ENCODE assay signal across 20 mouse cellular contexts in the genomic region with DNA sequence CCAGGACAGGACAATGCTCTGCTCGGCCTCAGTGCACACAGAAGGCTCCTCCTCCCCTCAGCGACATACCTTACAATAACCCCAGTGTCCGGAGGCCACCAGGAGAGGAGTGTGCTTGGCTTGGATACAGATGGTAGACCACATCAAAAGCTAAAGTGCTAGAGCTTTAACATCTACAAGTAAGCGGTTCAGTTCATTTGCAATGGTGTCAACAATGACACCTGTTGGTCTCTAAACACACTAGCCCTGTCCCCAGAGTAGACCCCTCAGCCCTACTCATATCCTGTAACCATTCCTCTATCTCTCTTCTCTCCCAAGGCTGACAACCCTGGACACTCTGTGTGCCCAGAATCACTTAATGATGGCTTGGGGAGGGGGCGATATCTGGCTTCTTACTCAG.
"Had no signal": no experiment of that assay in that cellular context is flagged by ENCODE, and none has a peak within 500 bp of the region (broad histone marks: within the 10 kb centered on the region; RNA-seq: fewer than 3 reads in every experiment).

No protein-coding gene starts in this region.

- H3K36me3 ChIP-seq: liver, embryonic 12.5 days; liver, embryonic 15.5 days; neural tube, embryonic 12.5 days; neural tube, embryonic 15.5 days had no signal

- H3K27ac ChIP-seq: limb, embryonic 10.5 days; limb, embryonic 13.5 days; liver, embryonic 12.5 days; liver, embryonic 15.5 days; neural tube, embryonic 12.5 days; neural tube, embryonic 15.5 days had no signal

- ATAC-seq: liver, embryonic 12.5 days had no signal

- H3K4me3 ChIP-seq: limb, embryonic 10.5 days; limb, embryonic 13.5 days; liver, embryonic 12.5 days; liver, embryonic 15.5 days; neural tube, embryonic 12.5 days; neural tube, embryonic 15.5 days had no signal

- H3K9ac ChIP-seq: limb, embryonic 13.5 days; liver, embryonic 12.5 days; liver, embryonic 15.5 days; neural tube, embryonic 12.5 days; neural tube, embryonic 15.5 days had no signal

- DNase-seq: kidney, adult 9 months; kidney, postnatal 14 days; kidney, postnatal 4 days; liver; lung, adult 18-20 months; lung, postnatal 14 days; lung, postnatal 4 days; midbrain, embryonic 14.5 days; right cerebral cortex, adult 18-20 months; right cerebral cortex, postnatal 14 days; right cerebral cortex, postnatal 4 days; thymus, postnatal 14 days; thymus, postnatal 4 days had no signal

- H3K4me2 ChIP-seq: limb, embryonic 13.5 days; liver, embryonic 12.5 days; liver, embryonic 15.5 days; midbrain, embryonic 11.5 days; neural tube, embryonic 12.5 days; neural tube, embryonic 15.5 days had no signal

- H3K9me3 ChIP-seq: limb, embryonic 10.5 days; limb, embryonic 13.5 days; liver, embryonic 12.5 days; liver, embryonic 15.5 days; neural tube, embryonic 12.5 days; neural tube, embryonic 15.5 days had no signal

- H3K27me3 ChIP-seq: limb, embryonic 13.5 days; liver, embryonic 12.5 days; liver, embryonic 15.5 days; neural tube, embryonic 12.5 days; neural tube, embryonic 15.5 days had no signal
